Mouse (Mus musculus) embryonic stem cell, embryonic (primary cell): ENCODE measurements around the gene Rfx8.

Source experiments
- CTCF ChIA-PET, 4 experiments: fragments of 300-600 bp in 2 of 4; fragments of 350-600 bp in 2 of 4; sonication (Branson Sonifier 250); formaldehyde crosslinking; loops; one replicate each; lab custom pipeline; 2022; ENCODE audit warnings: inconsistent platforms in 2 of 4; lab: Charles Lee
- POLR2A ChIA-PET, 4 experiments: fragments of 300-600 bp in 2 of 4; fragments of 350-600 bp in 2 of 4; sonication (Branson Sonifier 250); formaldehyde crosslinking; loops; one replicate each; lab custom pipeline; 2022; ENCODE audit warnings: antibody characterized with exemption in 4 of 4, inconsistent platforms in 1 of 4; lab: Charles Lee

Gene Rfx8

DNA sequence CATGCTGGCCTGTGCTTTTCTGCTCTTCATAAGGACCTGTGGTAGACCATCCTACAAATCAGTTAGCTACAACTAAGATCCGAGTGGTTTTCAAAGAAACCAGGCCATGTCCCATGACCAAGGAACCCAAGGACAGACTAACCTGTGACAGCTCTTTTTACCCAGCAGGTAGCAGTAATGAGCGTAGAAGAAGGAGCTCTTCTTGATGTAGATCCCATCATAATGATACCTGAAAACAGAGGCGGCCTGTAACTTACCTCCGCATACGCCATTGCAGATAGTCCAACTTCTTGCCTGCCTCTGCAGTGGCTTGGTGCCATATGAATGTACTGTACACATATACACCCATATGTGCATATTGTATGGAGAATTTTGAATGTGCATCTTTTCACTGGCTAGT lies 10.8 kb downstream of the Rfx8 start:
- ChIA-PET CTCF (interaction anchor here in 2 of 4 experiments (0.6 to 1.0 kb wide), 2 partner anchors 8 to 22 kb away, joined by 3 to 4 read pairs; no protein-coding TSS in a partner anchor), POLR2A (no interaction called here)

DNA sequence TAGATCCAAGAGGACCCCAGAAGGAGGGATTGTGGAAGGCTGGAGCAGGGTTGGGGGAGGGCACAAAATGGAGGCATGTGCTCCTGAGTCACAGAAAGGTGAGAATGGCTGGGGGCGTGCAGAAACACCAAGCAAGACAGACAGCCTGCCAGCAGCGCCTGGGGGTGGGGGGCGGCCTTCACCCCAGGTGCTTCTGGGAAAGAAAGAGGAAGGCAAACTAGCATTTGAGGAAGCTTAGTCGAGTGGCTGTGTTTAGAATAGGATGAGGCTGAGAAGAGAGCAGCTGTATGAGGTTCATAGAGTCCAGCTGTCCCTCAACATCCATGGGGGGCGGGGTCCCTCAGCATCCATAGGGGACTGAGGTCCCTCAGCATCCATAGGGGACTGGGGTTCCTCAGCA lies 12.0 kb downstream of the Rfx8 start:
- ChIA-PET POLR2A (interaction anchor here in 1 of 4 experiments (1.5 kb wide), 1 partner anchor 12 kb away, joined by 3 read pairs; the partner anchor contains the start of gene Rfx8), CTCF (no interaction called here)

DNA sequence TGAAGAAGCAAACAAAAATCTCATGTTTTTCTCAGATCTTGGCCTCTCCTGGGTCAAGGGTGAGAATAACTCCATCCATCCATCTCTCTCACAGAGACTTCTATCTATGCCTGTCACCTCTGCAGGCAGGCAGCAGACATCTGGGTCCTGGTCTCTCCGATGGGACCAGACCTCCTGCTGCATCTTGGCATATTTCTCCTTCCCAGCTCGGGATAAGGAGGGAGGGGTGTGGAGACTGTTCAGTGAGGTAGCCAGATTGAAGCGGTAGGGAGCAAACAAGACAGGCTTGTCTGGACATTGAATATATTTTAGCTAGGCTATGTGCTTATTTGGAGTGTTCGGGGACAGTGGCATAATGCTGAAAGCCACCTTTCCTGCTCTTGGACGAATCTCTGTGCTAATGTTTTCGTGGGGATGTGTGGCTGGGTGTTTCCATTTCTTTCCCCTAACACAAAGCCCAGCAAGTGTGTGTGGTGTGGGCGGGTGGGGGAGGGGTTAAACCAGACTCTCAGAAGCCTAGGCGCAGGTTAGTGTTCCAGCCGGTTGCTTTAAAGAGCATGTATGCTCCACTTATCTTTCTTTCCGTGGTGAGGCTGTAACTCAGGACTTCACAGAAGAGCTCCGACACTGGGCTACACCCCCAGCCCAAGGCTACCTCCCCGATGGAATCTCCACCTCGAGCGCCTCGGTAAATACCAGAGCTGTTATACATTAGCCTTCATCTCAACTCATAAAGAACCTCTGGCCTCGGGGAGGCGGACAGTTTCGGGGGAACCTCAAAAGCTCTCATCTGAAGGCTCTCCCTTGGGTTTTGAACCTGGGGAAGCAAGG lies 18.4 kb downstream of the Rfx8 start:
- POLR2A ChIA-PET: interaction anchor here (0.6 to 1.4 kb wide), 5 partner anchors 40 to 1301 kb away, joined by 3 to 6 read pairs (median 3); no protein-coding TSS in a partner anchor
- CTCF ChIA-PET: interaction anchor here in 1 of 4 experiments (0.6 to 1.1 kb wide), 2 partner anchors 16 to 19 kb away, joined by 4 read pairs; no protein-coding TSS in a partner anchor

DNA sequence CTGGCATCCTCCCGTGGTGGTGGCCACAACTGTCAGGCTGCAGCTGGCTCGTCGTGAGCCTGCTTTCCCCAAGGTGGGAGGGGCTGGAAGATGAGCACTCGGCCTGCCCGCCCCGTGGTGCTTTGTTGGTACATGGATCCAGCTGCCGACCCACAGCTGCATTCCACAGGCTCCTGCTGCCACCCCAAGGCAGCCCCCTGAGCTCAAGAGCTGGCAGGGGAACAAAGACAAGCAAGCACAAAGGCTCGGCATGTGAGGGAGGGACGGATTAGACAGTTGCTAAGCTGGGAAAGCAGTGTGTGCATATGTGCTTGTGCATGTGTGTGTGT lies 19.6 kb downstream of the Rfx8 start:
- CTCF ChIA-PET: interaction anchor here in 2 of 4 experiments (0.5 to 1.2 kb wide), 2 partner anchors 15 to 21 kb away, joined by 3 to 5 read pairs; no protein-coding TSS in a partner anchor
- POLR2A ChIA-PET: interaction anchor here in 1 of 4 experiments (0.9 kb wide), 1 partner anchor 31 kb away, joined by 3 read pairs; no protein-coding TSS in a partner anchor

DNA sequence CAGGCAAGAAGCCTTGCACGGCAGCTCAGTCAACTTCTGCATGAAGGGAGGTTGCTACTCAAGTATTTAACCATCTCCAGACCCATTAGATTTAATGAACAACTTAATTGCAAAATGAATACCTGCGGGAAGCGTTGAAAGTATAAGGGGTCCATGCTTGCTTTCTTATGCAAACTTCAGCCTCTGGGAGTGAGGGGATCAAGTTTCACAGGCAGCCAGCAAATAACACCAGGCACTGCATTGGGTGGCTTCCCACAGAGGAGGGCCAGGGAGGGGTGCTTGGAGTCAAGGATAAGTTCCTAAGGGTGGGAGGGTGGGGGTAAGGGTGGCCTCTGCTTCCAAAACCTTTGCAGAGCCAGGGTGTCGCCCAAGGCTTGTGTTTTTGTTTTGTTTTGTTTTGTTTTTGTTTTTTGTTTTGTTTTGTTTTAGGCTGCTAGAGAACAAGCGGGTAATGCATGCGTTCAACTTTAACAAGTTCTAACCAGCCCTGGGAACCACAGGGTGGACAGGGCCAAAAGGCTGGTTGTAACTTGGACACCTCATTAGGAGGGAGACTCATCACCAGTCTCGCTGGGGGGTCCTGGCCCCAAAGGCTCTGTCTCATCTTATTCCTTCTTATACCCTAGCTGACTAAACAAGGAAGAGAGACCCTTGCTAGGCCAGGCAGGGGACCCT lies 20.1 kb downstream of the Rfx8 start:
- ChIA-PET CTCF (interaction anchor here in 1 of 4 experiments (1.2 kb wide), 1 partner anchor 15 kb away, joined by 3 read pairs; no protein-coding TSS in a partner anchor), POLR2A (interaction anchor here in 1 of 4 experiments (0.7 to 0.9 kb wide), 3 partner anchors 32 to 123 kb away, joined by 3 read pairs; no protein-coding TSS in a partner anchor)

DNA sequence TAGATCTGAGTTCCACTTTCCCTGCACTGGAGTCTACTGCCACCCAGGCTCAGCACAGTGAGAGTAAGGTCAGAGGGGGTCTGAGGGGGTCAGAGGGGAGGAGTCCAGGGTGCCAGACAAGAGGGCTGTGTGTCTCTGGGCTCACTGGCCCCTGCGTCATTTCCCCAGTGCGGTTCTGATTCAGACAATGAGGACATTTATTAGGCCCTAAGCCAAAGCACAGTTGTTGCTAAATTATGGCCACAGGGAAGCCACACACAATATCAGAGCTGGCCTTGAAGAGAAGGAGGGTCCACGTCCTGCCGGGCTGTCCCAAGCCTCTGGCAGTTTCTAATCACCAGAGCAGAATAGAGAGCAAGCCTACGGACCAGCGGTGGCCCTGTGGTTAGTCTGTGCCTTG lies 22.3 kb downstream of the Rfx8 start:
- POLR2A ChIA-PET: no interaction called here
- CTCF ChIA-PET: no interaction called here

DNA sequence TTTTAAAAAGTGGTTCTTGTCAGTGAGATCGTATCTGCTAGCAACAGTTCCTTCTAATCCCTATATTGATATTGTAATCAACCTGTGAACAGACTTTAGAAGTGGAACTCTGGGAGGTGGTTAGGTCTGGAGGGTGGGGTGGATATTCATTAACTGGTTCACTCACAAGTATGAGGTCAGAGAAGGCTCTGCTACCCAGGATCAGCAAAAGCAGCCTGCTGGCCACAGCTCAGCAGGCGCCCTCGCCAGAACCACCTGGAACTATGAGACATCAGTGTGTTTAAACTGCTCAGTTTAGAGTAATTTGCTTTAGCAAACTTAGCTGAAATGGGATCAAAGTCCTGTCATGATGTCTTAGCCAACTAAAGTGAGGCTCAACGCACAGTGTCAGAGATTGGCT lies 25.6 kb downstream of the Rfx8 start:
- ChIA-PET CTCF (interaction anchor here in 2 of 4 experiments (0.6 to 1.2 kb wide), 3 partner anchors 9 to 699 kb away, joined by 4 to 8 read pairs (median 6); no protein-coding TSS in a partner anchor), POLR2A (no interaction called here)

DNA sequence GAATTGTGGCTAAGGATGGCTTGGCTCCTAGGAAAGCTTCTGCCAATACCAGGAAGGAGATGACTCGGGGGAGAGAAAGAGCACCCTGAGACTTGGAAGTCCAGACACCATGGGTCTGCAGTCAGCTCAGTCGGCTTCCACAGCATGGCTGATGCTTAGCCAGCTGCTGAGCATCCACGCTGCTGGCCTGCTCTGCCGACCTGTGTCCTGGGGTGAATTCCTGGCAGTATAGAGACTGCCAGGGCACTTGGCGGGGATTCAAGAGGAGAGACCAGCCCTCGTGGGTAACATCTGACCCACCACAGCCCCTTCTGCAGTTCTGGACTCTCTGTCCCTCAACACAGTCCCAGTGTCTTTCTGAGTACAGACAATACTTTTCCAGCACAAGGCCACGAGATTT lies 26.0 kb downstream of the Rfx8 start:
- ChIA-PET CTCF (interaction anchor here in 2 of 4 experiments (0.6 to 1.2 kb wide), 3 partner anchors 9 to 699 kb away, joined by 4 to 8 read pairs (median 6); no protein-coding TSS in a partner anchor), POLR2A (no interaction called here)

DNA sequence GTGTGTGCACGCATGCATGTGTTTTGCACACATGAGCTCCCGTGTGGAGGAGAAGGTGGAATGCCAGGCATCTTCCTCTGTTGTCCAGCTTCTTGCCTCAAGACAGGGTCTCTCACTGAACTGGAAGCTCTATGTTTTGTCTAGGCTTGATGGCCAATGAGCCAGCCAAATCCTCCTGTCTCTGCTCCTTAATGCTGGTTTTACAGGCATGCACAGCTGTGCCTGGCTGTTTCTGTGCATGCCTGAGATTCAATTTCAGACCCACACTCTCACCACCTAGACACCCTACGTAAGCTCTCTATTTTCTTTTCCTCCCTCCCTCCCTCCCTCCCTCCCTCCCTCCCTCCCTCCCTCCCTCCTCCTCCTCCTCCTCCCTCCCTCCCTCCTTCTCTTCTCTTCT lies 28.8 kb downstream of the Rfx8 start:
- ChIA-PET CTCF (no interaction called here), POLR2A (interaction anchor here in 1 of 4 experiments (0.6 kb wide), 1 partner anchor 317 kb away, joined by 3 read pairs; no protein-coding TSS in a partner anchor)

DNA sequence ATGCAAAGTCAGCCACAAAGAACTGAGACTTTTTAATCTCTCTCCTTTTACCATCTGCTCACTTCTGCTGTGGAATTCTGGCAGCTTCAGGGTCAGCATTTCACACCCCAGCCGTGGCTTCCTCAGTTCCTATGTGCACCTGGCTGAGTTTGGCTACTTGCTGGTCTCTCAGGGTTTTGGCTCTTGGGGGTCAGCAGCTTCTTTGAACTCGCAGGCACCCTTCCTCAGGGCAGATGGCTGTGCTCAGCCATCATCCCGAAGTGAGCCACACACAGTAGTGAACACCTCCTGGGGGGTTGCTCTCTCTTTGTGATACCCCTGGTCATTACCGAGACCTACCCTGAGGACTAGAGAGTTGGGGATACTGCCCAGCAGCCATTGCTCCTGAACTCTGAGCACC lies 29.7 kb downstream of the Rfx8 start:
- CTCF ChIA-PET: no interaction called here
- POLR2A ChIA-PET: interaction anchor here in 1 of 4 experiments (0.6 to 0.7 kb wide), 2 partner anchors 49 to 316 kb away, joined by 3 to 4 read pairs; no protein-coding TSS in a partner anchor

DNA sequence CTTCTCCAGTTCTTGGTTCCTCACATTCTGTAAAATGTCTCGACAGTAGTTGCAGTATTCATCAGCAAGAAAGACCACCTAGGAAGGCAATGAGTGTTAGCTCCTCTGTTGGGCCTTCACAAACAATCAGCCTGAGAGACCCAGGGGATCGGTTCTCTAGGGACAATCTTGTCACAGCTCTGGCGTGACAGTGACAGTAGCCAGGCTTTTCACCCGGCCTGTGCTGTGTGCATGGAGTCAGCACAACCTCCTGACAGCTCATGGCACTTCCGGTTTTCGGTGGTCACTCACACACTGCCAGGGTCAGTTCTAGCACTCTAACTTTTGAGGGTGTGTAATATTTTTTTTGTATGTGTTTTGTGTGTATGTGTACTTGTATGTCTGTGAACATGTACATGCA lies 32.2 kb downstream of the Rfx8 start:
- ChIA-PET POLR2A (interaction anchor here in 1 of 4 experiments (0.5 kb wide), 1 partner anchor 11 kb away, joined by 4 read pairs; no protein-coding TSS in a partner anchor), CTCF (no interaction called here)

DNA sequence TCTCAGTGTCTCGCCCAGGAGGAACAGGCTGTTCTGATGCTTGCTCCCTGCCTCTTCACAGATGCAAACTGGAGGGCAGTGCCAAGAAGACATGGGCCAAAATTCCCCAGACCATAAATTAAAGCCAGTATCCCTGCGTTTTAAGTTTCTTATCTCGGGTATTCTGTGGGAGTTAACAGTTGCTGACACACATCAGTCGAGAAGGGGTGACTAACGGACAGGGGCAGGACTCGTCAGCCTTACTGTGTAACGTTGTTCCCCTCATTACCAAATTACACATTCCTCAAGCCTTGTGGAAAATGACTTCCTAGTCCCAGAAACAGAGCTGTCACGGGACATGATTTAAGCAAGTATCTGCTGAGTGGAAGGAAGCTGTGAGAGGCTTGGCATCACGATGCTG lies 33.5 kb downstream of the Rfx8 start:
- ChIA-PET CTCF (interaction anchor here in 2 of 4 experiments (0.7 to 1.9 kb wide), 3 partner anchors 16 to 249 kb away, joined by 3 to 4 read pairs (median 3); no protein-coding TSS in a partner anchor), POLR2A (interaction anchor here in 1 of 4 experiments (0.8 to 1.8 kb wide), 2 partner anchors 67 to 677 kb away, joined by 3 read pairs; no protein-coding TSS in a partner anchor)

DNA sequence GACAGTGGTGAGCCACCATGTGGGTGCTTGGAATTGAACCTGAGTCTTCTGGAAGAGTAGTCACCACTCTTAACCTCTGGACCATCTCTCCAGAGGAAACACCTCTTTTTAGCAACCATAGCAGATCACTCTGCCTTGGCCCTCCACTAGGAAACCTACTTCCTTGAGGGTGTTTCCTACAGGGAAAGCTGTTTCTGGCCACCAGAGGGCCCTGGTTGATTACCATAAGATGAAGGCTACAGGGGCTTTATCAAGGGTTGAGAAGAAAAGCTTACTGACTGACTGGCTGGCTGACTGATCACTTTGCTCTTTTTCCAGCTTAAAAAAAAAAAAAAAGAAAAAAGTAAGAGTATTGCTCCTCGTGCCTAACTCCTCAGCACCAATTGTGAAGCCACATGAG lies 35.0 kb downstream of the Rfx8 start:
- ChIA-PET POLR2A (interaction anchor here in 1 of 4 experiments (0.6 to 0.7 kb wide), 3 partner anchors 65 to 128 kb away, joined by 3 to 4 read pairs (median 3); no protein-coding TSS in a partner anchor), CTCF (interaction anchor here (0.6 to 1.9 kb wide), 25 partner anchors 10 to 1293 kb away, joined by 3 to 9 read pairs (median 3); no protein-coding TSS in a partner anchor)

DNA sequence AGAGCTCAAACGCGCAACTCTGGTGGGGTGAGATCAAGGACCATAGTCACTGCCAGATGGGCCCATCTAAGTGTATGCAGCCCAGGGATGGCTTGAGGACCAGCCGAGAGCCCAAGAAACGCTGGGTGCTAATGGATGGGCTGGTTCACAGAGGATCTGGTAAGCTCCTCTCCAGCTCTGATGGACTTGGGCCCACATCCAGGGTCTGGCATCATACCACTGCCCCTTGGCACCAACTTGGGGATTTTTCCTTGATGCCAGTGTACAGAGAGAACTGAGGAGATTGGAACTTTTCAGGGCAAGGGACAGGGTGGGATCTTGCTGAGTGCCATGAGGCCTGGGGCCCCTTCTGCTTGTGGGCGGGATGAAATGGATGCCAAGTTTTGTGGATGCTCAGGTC lies 39.2 kb downstream of the Rfx8 start:
- ChIA-PET POLR2A (interaction anchor here in 1 of 4 experiments (0.9 to 1.5 kb wide), 3 partner anchors 14 to 220 kb away, joined by 3 to 4 read pairs (median 3); no protein-coding TSS in a partner anchor), CTCF (interaction anchor here in 2 of 4 experiments (0.7 kb wide), 2 partner anchors 11 to 253 kb away, joined by 3 to 4 read pairs; no protein-coding TSS in a partner anchor)

DNA sequence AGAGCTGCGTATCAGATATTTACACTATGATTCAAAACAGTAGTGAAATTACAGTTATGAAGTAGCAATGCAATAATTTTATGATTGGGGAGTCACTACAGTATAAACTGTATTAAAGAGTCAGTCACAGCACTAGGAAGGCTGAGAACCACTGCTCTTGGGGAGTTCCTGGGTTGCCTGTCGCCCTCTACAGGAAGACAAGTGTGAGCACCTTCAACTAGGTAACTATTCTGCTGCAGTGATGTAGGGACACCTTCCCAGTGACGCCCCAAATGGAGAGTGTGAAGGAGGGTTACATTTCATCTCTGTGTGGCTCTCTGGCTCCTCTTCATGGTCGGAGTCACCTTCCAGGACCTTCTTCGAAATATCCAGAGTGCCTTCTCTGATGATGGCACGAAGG lies 40.3 kb downstream of the Rfx8 start:
- ChIA-PET POLR2A (interaction anchor here in 2 of 4 experiments (0.5 to 1.5 kb wide), 2 partner anchors 15 to 69 kb away, joined by 4 read pairs; no protein-coding TSS in a partner anchor), CTCF (interaction anchor here in 2 of 4 experiments (0.6 to 1.6 kb wide), 3 partner anchors 16 to 422 kb away, joined by 3 to 4 read pairs (median 3); no protein-coding TSS in a partner anchor)

DNA sequence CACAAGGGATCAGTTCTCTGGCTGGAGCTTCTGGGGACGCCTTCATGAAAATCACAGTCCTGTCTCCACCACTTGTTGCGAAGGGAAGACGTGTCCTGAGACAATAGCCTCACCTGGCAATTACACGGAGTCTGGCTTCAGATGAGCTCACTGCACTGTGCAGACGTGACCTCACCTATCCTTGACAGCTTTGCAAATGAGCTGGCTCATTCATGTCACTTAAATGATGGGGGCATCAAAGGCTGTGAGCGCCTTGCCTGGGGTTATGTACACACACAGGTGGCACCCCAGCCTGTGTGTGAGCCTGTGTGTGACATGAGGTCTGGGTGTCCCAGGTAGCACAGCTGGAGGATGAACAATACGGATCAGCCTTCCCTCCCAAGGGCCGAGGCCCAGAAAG lies 41.9 kb downstream of the Rfx8 start:
- ChIA-PET CTCF (interaction anchor here in 1 of 4 experiments (0.7 kb wide), 1 partner anchor 679 kb away, joined by 3 read pairs; no protein-coding TSS in a partner anchor), POLR2A (interaction anchor here in 3 of 4 experiments (0.7 to 1.4 kb wide), 3 partner anchors 15 to 30 kb away, joined by 3 to 4 read pairs (median 3); no protein-coding TSS in a partner anchor)

DNA sequence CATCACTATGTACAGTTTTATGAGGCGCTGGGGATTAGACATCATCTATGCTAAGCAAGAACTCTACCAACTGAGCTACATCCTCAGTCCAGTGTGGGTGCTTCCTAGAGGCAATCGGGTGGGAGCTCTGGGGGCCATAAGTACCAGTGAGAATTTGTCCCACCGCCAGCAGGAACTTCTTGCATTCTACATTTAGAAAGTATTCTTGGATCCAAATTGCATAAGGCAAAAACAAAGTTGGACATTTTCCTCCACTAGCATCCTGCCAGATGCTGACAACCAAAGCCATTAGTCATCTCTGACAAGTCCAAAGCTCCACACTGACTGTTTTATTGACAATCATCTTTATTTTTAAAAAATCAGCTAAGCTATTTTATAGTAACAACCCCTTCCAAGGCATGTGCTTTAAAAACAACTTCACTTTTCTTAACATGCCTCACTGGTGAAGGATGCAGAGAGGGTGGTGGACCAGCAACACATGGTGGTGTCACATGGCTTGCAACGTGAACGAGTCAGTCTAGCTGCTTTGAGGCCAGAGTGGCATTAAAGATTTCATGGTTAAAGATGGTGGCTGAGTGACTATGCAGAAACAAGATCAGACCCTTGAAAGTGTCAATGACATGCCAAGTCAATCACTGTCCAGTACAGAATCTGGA lies 44.4 kb downstream of the Rfx8 start:
- CTCF ChIA-PET: no interaction called here

More for the DNA sequence above, 44.4 kb downstream of the Rfx8 start:
- POLR2A ChIA-PET: no interaction called here
